Mouse (Mus musculus) thymus, adult 2 months (tissue): ENCODE results near the gene Utp11. TPM values are rescaled to one million over a fixed set of nuclear protein-coding genes. Genes with fewer than 3 reads are reported as not detected.

Experiments used
- DNase-seq: peaks from one replicate; pipeline ENCODE4 v3.0.0; 2021
- H3K27ac ChIP-seq: fragments of 200-500 bp; 2 replicates; pipeline ENCODE4 v1.5.1; 2012; ENCODE audit warnings: low read length, control low read depth; ENCODE audit not compliant: control insufficient read depth, insufficient read depth
- H3K27me3 ChIP-seq: fragments of 200-500 bp; 2 replicates; pipeline ENCODE4 v1.6.1; 2012; ENCODE audit warnings: mild to moderate bottlenecking, low read length, moderate library complexity, mixed read lengths; ENCODE audit not compliant: control insufficient read depth, insufficient read depth
- H3K36me3 ChIP-seq: fragments of 200-500 bp; 2 replicates; pipeline ENCODE4 v1.6.1; 2012; ENCODE audit warnings: mild to moderate bottlenecking, low read length, moderate library complexity; ENCODE audit not compliant: control insufficient read depth, insufficient read depth
- H3K4me1 ChIP-seq: fragments of 200-500 bp; replicated peaks from 2 replicates; pipeline ENCODE4 v1.6.1; 2012; ENCODE audit warnings: low read length; ENCODE audit not compliant: control insufficient read depth, insufficient read depth
- H3K4me3 ChIP-seq: fragments of 200-500 bp; 2 replicates; pipeline ENCODE4 v1.5.1; 2012; ENCODE audit warnings: mild to moderate bottlenecking, low read length, control low read depth, moderate library complexity; ENCODE audit not compliant: control insufficient read depth, insufficient read depth
- CTCF ChIP-seq: fragments of 200-500 bp; IDR thresholded peaks from 2 replicates; pipeline ENCODE4 v1.5.1; 2012; ENCODE audit warnings: mild to moderate bottlenecking, control low read depth, low read length, moderate library complexity, borderline replicate concordance; ENCODE audit not compliant: control insufficient read depth, poor library complexity, insufficient read depth; ENCODE audit errors: extremely low read depth
- POLR2A ChIP-seq: fragments of 200-500 bp; IDR thresholded peaks from 2 replicates; pipeline ENCODE4 v1.6.1; 2012; ENCODE audit warnings: mild to moderate bottlenecking, low read length, control low read depth, moderate library complexity; ENCODE audit not compliant: control insufficient read depth, poor library complexity, insufficient read depth; ENCODE audit errors: extremely low read depth
- WGBS: fragments of 180-500 bp; shearing (Covaris S2); methylation state at CpG from one replicate; pipeline ENCODE4 v1.1.7; 2018; 5-methylcytosine and 5-hydroxymethylcytosine counted together
- polyA plus RNA-seq: library from polyadenylated mRNA; depleted of rRNA; stranded (reverse); fragments of >200 nt; gene quantifications from 2 replicates; pipeline ENCODE4 v1.2.3, GENCODE M21; 2012

Gene Utp11
- polyA plus RNA-seq, 1 experiment: 6.3 TPM

- TF ChIP-seq CTCF (no peak), POLR2A (no peak)
- Histone ChIP-seq H3K36me3 (no peaks in the 10 kb centered on the region), H3K27ac (no peak within 1 kb of the TSS), H3K4me3 (peak within 1 kb of the TSS; percentile 67), H3K4me1 (peaks cover 12% of the 10 kb centered on the region), H3K27me3 (peaks cover 35% of the 10 kb centered on the region)
- WGBS: 14% methylated on average over 15 of the region's 15 CpGs
- no peak for DNase-seq
These were observed 36.9 kb downstream of the Utp11 start, which contains the start of gene Pou3f1 for GRCm38 (mm10) chr4:124656518-124656853. Gene Pou3f1, plus strand, starts transcription at chr4:124656807.

DNA sequence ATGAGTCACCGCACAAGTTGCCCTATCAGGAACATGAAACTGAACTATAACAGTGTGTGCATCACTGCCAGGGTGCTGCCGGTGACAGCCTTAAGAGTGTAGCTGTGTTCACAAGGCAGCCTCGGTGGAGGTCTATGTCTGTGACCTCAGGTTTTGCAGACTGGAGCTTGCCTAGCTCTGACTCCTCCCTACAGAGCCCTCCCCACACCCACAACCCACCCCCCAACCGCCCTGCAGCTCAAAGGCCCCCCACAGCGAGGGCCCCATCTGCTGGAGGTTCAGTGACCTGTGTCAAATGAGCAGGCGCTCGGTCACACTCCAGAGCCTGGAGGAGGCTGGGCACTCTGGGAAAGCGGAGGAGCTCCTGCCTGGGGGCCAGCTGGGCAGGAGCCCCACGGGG is 40.5 kb downstream of the Utp11 start:
- WGBS: 23% methylated on average over 9 of the region's 9 CpGs
- Histone ChIP-seq H3K4me3 (no peak overlapping the region), H3K36me3 (no peaks in the 10 kb centered on the region), H3K27me3 (peaks cover 20% of the 10 kb centered on the region; the same call in 1 of the 2 replicates), H3K4me1 (peaks cover 4% of the 10 kb centered on the region), H3K27ac (no peak overlapping the region)
- TF ChIP-seq CTCF (no peak), POLR2A (no peak)
- DNase-seq: no peak

GRCm38 (mm10) chr4:124647909-124648308 is 45.5 kb downstream of the Utp11 start:
- Histone ChIP-seq H3K27me3 (no peaks in the 10 kb centered on the region), H3K4me1 (0 out of 2 replicates have a peak, but pooled peaks cover 3% of the 10 kb centered on the region), H3K27ac (no peak overlapping the region), H3K4me3 (no peak overlapping the region), H3K36me3 (no peaks in the 10 kb centered on the region)
- TF ChIP-seq CTCF (no peak), POLR2A (no peak)
- 80% methylated on average over 5 of the region's 5 CpGs for WGBS
- no peak for DNase-seq

GRCm38 (mm10) chr4:124646591-124646990 is 46.8 kb downstream of the Utp11 start:
- no peak for TF ChIP-seq CTCF
- no peak for TF ChIP-seq POLR2A
- 13% methylated on average over 8 of the region's 8 CpGs for WGBS
- DNase-seq: no peak

GRCm38 (mm10) chr4:124644974-124645433 is 48.4 kb downstream of the Utp11 start:
- 18% methylated on average over 3 of the region's 3 CpGs for WGBS
- Histone ChIP-seq H3K27ac (no peak overlapping the region), H3K36me3 (no peaks in the 10 kb centered on the region), H3K4me1 (0 out of 2 replicates have a peak, but pooled peaks cover 3% of the 10 kb centered on the region), H3K27me3 (no peaks in the 10 kb centered on the region), H3K4me3 (no peak overlapping the region)
- TF ChIP-seq CTCF: no peak
- TF ChIP-seq POLR2A: no peak
- no peak for DNase-seq

More at GRCm38 (mm10) chr4:124646591-124646990, 46.8 kb downstream of the Utp11 start:
- H3K36me3 ChIP-seq: no peaks in the 10 kb centered on the region
- H3K27me3 ChIP-seq: no peaks in the 10 kb centered on the region
- no peak overlapping the region for H3K4me3 ChIP-seq
- no peak overlapping the region for H3K27ac ChIP-seq
- H3K4me1 ChIP-seq: 0 out of 2 replicates have a peak, but pooled peaks cover 3% of the 10 kb centered on the region

- TF ChIP-seq POLR2A (no peak), CTCF (no peak)
- DNase-seq: no peak
- 0 out of 2 replicates have a peak, but pooled peaks cover 3% of the 10 kb centered on the region for H3K4me1 ChIP-seq
- no peak overlapping the region for H3K4me3 ChIP-seq
- 96% methylated on average over 9 of the region's 9 CpGs for WGBS
- no peaks in the 10 kb centered on the region for H3K27me3 ChIP-seq
- no peaks in the 10 kb centered on the region for H3K36me3 ChIP-seq
- no peak overlapping the region for H3K27ac ChIP-seq
These were observed 49.5 kb downstream of the Utp11 start for GRCm38 (mm10) chr4:124643859-124644258.

DNA sequence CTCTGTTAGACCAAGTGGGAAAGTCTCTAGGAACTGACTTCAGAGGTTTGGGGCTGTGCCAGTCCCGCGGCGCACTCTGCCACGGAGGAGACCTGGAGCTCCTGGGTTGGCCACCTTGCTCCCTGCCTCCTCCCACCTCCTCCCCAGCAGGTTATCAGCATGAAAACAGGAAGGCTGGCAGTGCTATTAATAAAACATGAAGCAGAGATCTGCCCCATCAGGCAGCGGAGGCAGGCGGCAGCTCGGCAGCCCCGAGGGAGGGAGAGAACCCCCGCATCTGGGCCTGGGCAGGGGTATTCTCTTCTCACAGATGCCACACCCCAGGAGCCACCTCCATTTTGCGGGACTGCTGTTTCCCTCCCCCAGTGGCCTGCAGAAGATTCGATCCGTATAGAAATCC is 53.7 kb downstream of the Utp11 start:
- Histone ChIP-seq H3K27ac (no peak overlapping the region), H3K4me1 (no peaks in the 10 kb centered on the region), H3K36me3 (no peaks in the 10 kb centered on the region), H3K4me3 (no peak overlapping the region), H3K27me3 (no peaks in the 10 kb centered on the region)
- no peak for DNase-seq
- TF ChIP-seq CTCF: no peak
- TF ChIP-seq POLR2A: no peak
- 8% methylated on average over 12 of the region's 12 CpGs for WGBS
